Mouse (Mus musculus) neutrophil, adult 59 days (primary cell): Measurements from ENCODE around the gene Grrp1. TPM values are rescaled to one million over a fixed set of nuclear protein-coding genes. Genes with fewer than 3 reads are reported as not detected.

Experiments used
- total RNA-seq, 2 experiments: library from RNA; stranded (reverse); gene quantifications; 1 replicate in 1 of 2; 2 replicates in 1 of 2; pipeline ENCODE4 v1.2.4; 2023

Gene Grrp1
- total RNA-seq = not detected

GRCm38 (mm10) chr4:134253722-134254324 is at the start of gene Grrp1:
Gene Grrp1 (minus strand): TSS chr4:134254106.

GRCm38 (mm10) chr4:134287575-134288025 is 33.7 kb upstream of the Grrp1 start, which contains the start of gene Pdik1l:
Gene Pdik1l (minus strand): TSS chr4:134287895.

GRCm38 (mm10) chr4:134246719-134247258 is 7.1 kb downstream of the Grrp1 start, which contains the start of gene Gm30191:
Gene Gm30191 (plus strand): TSS chr4:134246935.

GRCm38 (mm10) chr4:134245148-134245843 is 8.6 kb downstream of the Grrp1 start, which contains the start of gene Zfp593:
Gene Zfp593 (minus strand): TSS chr4:134245592.

GRCm38 (mm10) chr4:134243516-134244250 is 10.2 kb downstream of the Grrp1 start, which contains the start of gene E130218I03Rik:
Gene E130218I03Rik (plus strand): TSS chr4:134243662.

GRCm38 (mm10) chr4:134238279-134238651 is 15.6 kb downstream of the Grrp1 start, which contains the start of gene Cnksr1:
Gene Cnksr1 (minus strand): TSS chr4:134238399.

GRCm38 (mm10) chr4:134227194-134227593 is 26.7 kb downstream of the Grrp1 start, which contains the start of gene Catsper4:
Gene Catsper4 (minus strand): TSS chr4:134227383.

GRCm38 (mm10) chr4:134202904-134203303 is 51.0 kb downstream of the Grrp1 start, which contains the start of gene Gm7534:
Gene Gm7534 (minus strand): TSS chr4:134203004.

Other genes starting within 250 kb of the Grrp1 start
- 10 to 100 TPM; 43.4 to 50.8 TPM for gene Lin28a, start 235.3 kb downstream of the Grrp1 start, total RNA-seq
- under 1 TPM in 1 of 2 experiments, not detected in 1; 0.24 TPM for gene Zfp683, start 200.3 kb downstream of the Grrp1 start, total RNA-seq
- gene Crybg2, start 193.3 kb downstream of the Grrp1 start, total RNA-seq = under 1 TPM; 0.42 to 0.44 TPM
- 1,000 to 10,000 TPM; 1,669 to 1,713 TPM for gene Cd52, start 159.0 kb downstream of the Grrp1 start, total RNA-seq
- 1 to 10 TPM; 6.1 to 8.0 TPM for gene Ubxn11, start 151.5 kb downstream of the Grrp1 start, total RNA-seq
- 1,000 to 10,000 TPM; 1,034 to 1,041 TPM for gene Sh3bgrl3, start 125.3 kb downstream of the Grrp1 start, total RNA-seq
- 10 to 100 TPM; 13.1 to 18.9 TPM for gene Cep85, start 67.0 kb downstream of the Grrp1 start, total RNA-seq
- gene Gm7534, start 51.1 kb downstream of the Grrp1 start, total RNA-seq = not detected
- not detected for gene Catsper4, start 26.7 kb downstream of the Grrp1 start, total RNA-seq
- not detected for gene Cnksr1, start 15.7 kb downstream of the Grrp1 start, total RNA-seq
- not detected for gene E130218I03Rik, start 10.4 kb downstream of the Grrp1 start, total RNA-seq
- gene Zfp593, start 8.5 kb downstream of the Grrp1 start, total RNA-seq = 1 to 10 TPM; 3.8 to 4.7 TPM
- gene Gm30191, start 7.2 kb downstream of the Grrp1 start, total RNA-seq = not detected
- gene Pdik1l, start 33.8 kb upstream of the Grrp1 start, total RNA-seq = 10 to 100 TPM; 12.1 to 15.9 TPM
- not detected for gene Trim63, start 61.0 kb upstream of the Grrp1 start, total RNA-seq
- under 1 TPM in 1 of 2 experiments, not detected in 1; 0.51 TPM for gene Slc30a2, start 89.1 kb upstream of the Grrp1 start, total RNA-seq
- gene Extl1, start 129.7 kb upstream of the Grrp1 start, total RNA-seq = not detected
- gene Pafah2, start 142.2 kb upstream of the Grrp1 start, total RNA-seq = 10 to 100 TPM; 12.9 to 16.8 TPM
- 100 to 1,000 TPM; 214 to 233 TPM for gene Stmn1, start 214.2 kb upstream of the Grrp1 start, total RNA-seq
- gene Paqr7, start 242.6 kb upstream of the Grrp1 start, total RNA-seq = 10 to 100 TPM; 31.3 to 32.0 TPM